Mouse (Mus musculus): ENCODE results near the gene Kank3.

DNA sequence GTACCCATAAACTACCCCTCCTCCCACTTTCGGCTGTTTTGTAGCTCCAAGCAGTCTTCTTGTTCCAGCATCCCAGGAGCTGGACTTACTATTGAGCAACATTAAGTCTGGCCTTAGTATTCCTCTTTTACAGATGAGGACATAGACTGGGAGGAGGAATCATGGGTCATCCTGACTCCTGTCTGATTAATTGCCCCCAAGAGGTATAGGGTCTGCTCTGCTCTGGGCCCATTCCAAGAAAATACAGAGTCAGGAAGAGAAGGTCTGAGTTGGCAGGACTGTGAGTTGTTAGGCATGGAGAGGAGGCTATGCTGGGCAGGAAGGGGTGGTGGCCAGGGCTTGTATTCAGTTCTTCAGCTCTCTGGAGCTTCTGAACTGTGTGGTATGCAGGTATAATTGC, 33.9 kb downstream of the Kank3 start:
- TF ChIP-seq POLR2A (IDR thresholded peaks at IDR 0.05; ENCODE audit: insufficient read depth, low read depth, low read length) (no peak), CTCF (IDR thresholded peaks at IDR 0.05; ENCODE audit: insufficient read depth, low read depth, low read length) (no peak)

Measured in olfactory bulb, adult 2 months (tissue).